Mouse (Mus musculus) erythroblast, adult 5-6 weeks (primary cell): ENCODE measurements around the gene Ino80b. TPM values are rescaled to one million over a fixed set of nuclear protein-coding genes. Genes with fewer than 3 reads are reported as not detected.
A peak's percentile ranks its signal among the peaks of the same experiment; 100 is the strongest.

Experiments
- ATAC-seq: replicated peaks from 2 replicates; pipeline ENCODE4 v1.8.0; 2016; ENCODE audit warnings: moderate number of reproducible peaks, mild to moderate bottlenecking, moderate TSS enrichment, inconsistent platforms; ENCODE audit not compliant: poor library complexity, low FRiP score, severe bottlenecking
- total RNA-seq, 2 experiments: library from RNA; stranded (forward) in 1 of 2; stranded (reverse) in 1 of 2; fragments of 150-400 nt in 1 of 2; fragments of 200-764, 138-1000 nt in 1 of 2; gene quantifications; 2 replicates each; pipeline versions ENCODE4 v1.2.3 to v1.2.4; 2015 to 2017; ENCODE audit warnings: low replicate concordance in 2 of 2

Gene Ino80b
- total RNA-seq, 2 experiments from 2014 or later, result 0.77 to 19.2 TPM

DNA sequence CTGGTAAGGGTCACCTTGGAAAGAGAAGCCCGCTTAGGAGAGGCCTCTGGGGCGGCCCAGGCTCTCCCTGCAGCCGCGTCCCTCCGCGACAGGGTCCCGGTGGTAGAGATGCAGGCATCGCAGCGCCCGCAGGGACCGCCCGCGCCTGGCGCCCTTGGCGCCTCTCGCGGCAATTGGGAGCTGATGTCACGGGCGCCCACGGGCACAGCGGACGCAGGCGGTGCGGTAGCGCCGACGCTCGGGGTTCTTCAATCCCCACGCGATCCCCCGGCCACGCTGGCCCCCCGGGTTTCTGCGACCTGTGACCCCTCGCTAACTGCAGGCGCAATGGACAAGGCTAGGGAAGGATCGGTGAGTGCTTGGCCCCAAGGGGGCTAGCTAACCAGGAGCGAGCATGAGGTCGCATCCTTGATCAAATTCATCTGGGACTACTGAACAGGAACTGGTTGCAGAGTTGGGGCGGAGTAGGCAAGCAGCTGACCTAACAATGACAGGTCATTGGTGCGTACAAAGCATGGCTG lies 17.0 kb upstream of the Ino80b start:
- ATAC-seq, result no peak

DNA sequence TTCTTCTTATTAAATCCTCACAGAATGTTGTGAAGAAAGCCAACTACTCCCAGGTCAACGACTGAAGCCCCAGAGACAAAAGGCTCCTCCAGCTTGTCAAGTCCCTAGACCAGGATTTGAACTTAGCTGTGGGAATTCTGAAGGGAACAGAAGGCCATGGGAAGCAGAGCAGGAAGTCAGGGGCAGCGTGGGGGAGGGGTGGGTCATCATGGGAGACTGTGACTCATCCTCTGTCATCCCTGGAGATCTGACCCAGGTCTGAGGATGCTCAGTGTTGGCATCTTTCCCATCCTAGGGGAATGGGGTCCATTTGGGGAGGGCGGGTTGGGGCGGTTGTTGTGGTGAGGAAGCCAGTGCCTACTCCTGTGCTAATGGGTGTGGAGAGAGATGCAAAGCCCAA lies 16.4 kb upstream of the Ino80b start:
- no peak for ATAC-seq

DNA sequence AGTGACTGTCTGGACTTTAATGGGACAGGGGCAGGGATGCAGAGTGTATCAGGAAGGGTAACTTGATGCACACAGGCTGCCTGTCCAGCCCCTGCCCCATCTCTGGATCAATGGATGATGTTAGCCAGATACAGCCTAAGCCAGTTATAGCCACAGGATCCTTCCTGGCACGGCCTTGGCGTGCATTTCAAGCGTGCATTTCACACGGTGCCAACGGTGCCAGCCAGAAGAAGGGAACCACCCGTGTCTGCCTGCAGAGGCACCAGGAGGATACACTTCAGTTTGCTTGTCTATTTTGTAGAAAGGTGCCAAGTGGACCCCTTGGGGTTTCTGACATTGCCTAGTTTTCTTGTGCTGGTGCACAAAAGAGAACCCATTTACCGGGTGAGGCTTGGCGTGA lies 14.8 kb upstream of the Ino80b start:
- ATAC-seq, result no peak

DNA sequence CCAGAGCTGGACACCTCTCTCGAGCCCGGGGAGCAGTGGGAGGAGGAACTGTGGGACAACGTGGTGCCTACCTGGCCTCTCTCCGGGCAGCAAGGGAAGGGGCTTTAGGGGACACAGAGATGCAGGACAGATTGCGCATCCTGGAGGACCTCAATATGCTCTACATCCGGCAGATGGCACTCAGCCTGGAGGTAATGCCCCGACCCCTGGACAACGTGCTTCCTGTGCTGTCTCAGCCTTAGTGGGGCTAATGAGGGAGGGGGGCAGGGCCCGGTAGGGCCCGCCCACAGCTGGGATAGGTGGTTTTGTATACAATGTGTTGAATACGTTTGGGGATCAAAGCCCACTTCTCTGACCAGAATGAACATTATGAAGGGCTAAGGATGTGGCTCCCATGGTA lies 12.8 kb upstream of the Ino80b start:
- no peak for ATAC-seq

DNA sequence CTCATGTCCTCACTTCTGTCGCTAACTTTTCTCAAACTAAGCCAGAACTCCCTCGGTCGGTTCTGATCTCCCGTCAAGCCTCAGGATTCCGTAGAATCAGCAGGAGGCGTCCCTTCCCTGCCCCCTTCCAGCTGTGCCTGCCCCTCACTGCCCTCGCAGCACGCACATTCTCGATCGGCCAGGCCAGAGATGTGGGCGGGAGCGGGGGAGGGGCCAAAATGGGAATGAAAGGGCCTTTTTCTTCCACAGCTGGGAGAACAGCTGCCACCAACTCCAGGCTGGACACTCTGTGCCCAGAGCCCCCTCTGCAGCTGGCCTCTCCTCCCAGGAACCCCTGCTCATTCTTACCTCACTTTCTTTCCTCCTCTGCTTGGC lies 12.3 kb upstream of the Ino80b start:
- ATAC-seq, result no peak

DNA sequence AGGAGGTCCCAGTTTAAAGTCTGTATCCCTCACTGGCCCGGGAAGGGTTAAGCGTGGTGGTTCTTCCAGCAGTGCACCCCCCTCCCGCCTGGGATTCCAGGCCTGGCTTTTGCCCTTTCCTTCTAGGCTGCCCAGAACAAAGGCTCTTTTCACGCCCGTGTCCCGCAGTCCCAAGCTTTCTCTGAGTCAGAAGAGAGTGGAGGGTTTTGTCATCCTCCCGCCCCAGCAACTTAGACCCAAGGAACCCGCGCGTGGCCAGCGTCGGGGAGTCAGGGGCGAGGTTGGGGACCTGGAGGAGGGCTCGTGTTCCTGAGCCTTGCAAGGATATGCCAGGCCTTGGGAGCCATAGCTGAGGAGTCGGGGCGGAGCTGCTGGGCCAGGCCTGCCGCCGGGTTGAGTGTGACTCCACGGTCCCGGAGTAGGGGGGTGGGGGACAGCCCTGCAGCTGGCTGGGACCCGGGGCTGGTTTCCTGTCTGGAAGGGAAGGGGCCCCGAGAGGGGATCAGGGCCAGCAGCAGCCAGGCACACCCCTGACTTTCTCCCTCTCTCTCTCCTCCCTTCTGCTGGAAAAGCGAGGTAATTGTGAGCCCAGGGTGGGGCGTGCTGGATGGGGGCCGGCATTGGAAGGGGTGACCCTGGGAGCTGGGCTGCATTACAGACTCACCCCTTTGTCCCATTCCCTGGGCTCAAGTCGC lies 11.8 kb upstream of the Ino80b start:
- ATAC-seq, result no peak

DNA sequence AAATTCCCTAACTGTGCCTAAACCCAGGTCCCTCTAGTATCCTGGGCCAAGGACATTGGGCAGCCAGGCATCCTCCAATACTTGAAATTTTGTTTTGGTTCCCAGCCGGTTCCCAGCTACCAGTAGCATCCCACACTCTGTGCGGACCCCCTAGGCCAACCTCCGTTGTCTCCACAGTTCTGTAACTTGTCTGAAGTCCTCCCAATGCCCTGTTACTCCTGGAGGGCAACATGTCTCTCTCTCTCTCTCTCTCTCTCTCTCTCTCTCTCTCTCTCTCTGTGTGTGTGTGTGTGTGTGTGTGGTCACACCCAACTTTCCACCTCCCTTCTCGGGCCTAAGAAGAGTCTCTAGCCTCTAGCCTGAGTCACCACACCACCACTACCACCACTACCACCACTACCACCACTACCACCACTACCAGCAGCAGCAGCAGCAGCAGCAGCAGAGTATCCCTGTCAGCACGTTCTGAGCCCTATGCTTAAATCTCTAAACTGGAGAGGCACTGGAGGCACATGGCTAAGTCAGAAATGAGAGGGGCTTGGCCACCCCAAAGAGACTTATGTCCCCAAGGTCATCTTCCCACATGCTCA lies 11.2 kb upstream of the Ino80b start:
- ATAC-seq, result no peak

DNA sequence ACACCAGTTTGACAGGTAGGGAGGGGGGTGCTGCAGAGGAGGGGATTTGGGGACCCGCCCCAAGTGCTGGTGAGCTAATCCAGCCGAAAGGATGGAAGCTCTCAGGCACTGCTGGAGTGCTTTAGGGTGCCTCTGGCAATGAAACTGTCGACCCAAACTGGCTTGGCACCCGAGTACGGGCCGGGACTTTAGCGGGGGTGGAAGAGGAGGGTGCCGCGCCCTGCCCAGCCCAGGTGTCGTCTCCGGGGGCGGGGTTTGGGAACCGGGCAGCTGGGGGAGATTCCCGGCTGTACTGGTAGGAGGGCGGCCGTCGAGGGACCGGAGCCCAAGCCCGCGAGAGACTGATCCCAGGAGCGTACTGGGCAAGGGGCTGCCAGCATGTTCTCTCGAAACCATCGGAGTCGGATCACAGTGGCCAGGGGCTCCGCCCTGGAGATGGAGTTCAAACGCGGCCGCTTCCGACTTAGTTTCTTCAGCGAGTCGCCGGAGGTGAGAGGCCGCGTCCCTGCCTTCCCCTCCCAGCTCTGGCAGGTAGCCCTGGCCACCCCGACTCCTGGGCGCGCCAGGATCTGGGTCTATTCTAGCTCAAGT lies 10.4 kb upstream of the Ino80b start:
- no peak for ATAC-seq

DNA sequence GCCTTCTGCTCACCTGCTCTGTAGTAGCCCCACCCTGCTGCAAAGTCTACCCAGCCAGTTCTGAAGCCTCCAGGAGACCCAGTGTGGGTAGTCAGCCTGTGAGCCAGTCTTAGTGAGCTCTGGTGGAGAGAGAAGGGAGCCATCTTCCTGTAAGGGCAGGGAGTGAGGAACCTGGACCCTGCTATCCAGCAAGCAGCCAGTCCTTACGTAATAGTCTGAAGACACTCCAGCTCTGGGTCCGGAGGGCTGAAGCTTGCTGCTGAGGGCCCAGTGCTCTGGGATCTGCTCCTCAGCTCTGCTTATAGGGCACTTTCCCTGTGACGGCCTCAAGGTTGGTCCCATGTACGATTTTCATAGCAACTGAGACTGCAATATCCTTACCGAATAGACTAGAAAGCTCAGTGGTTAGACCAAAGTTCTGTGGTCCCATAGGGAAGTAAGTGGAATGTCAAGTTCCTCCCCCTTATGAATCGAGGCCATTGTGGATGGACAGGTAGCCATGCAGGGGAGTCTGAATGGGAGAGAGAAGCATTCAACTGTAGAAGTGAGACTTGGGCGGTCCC lies 9.8 kb upstream of the Ino80b start, which contains the start of gene Rtkn:
Gene Rtkn (plus strand): TSS at position 513 of the 563 bp plus-strand sequence.
- ATAC-seq, result no peak

DNA sequence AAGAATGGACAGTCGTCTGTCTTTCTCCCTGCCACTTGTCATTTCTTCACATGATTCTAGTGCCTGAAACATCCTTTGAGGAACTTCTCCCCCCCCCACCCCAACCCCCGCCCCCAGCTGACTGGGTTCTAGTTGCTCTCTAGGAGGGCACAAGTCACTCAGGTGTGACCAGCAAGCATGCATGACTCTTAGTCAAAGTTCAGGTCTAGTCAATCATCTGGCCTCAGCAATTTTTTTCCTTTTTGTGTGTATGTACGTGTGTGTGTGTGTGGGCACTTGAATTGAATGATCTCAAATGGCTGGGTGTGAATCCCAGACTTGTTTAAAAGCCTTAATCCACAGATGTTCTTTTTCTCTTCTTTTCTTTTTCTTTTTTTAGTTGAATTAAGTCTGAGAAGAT lies 9.0 kb upstream of the Ino80b start:
- ATAC-seq, result no peak

DNA sequence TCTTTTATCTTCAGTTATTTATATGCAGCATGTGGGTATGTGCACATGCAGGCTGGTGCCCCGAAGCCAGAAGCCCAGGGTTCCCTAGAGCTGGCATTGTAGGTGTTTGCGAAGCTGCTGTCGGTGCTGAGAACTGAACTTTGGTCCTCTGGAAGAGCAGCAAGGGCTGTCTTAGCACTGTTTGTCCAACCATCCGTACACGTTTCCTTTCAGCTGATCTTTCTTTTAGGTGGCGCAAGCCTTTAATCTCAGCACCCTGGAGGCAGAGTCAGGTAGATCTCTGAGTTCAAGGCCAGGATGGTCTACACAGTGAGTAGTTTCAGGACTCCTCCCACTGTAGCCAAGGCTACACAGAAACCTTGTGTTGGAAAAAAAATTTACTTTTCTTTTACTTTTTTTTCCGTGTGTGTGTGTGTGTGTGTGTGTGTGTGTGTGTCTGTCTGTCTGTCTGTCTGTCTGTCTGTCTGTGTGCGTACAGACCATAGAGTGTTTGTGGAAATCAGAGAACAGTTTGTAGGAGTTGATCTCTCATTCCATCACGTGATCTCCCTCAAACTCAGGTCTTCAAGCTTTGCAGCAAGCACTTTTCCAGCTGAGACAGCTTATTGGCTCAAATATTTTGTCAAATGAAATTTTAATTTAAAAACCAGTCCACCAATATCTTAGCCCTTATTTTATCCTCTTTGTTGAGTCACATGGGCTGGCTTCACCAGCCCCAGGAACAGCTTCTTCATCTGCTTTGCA lies 7.1 kb upstream of the Ino80b start:
- no peak for ATAC-seq

DNA sequence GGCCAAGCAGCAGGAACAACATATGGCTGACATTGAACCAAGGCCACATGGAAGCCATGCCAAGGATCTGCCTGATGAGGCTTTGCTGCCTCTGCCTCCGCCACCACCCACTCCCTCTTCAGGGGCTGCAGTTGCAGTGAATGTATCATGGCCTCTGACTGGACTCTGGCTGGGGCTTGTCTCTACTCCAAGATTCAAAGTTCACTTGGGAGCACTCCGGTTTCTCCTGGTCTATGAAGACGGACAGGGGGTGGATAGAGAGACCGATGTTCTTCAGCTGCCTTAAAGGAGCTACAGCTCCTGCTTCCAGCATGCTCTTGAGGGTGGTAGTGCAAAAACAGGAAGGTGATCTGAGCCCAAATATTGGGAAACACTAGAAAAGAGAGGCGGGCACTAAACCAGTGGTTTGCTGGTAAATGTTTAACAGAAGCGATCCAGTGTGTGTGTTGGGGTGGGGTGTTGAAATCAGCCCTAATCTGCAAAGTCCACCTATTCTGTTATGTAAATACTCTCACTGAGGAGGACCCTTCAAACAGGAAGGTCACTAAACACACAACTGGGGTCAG lies 6.3 kb upstream of the Ino80b start:
- no peak for ATAC-seq

DNA sequence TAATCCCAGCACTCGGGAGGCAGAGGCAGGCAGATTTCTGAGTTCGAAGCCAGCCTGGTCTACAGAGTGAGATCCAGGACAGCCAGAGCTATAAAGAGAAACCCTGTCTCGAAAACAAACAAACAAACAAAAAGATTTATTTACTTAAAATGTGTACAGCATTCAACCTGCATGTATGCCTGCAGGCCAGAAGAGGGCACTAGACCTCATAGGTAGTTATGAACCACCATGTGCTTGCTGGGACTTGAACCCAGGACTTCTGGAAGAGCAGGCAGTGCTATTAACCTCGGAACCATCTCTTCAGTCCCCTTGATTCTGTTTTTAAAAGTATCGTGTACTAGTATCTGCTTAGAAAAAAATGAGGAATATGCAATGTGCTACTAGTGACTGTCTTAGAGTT lies 2.2 kb upstream of the Ino80b start:
- no peak for ATAC-seq

DNA sequence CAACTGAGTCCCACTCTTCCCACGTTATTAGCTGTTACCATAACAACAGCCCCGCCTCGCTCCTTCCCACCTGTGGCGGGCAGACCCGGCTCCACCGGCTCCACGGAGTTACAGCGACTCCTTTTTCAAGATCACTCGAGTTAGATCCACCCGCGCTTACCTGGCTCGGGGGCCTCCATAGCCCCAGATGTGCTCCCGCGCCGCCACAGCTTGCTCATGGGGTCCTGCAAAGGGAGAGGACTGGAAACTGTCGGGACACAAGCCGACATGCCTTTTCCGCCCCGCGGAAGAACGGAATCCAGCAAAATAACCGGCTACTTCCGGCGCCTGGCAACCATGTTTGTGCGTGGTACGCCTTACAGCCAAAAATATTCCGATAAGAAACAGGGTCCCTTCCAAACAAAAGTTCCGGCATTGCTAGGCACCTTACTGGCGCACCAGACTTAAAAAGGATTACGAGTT lies 349 bp downstream of the Ino80b start:
- ATAC-seq, result peak; percentile 69

DNA sequence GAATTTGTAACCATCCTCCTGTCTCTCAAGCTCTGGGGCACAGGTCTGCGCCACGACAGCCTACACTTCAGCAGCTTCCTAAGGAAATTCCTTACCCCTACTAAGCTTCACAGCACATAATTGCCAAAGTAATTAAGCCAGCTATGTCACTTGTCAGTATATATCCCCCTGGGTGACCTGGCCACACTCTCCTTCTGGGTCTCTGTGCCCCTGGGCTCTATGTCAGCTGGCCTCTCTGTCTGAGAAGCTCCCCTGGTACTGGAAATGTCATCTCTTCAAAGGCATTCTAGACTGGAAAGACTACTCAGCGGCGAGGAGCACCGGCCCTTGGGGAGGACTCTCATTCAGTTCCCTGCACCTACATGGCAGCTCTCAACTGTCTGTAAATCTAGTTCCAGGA lies 2.3 kb downstream of the Ino80b start:
- ATAC-seq, result no peak

DNA sequence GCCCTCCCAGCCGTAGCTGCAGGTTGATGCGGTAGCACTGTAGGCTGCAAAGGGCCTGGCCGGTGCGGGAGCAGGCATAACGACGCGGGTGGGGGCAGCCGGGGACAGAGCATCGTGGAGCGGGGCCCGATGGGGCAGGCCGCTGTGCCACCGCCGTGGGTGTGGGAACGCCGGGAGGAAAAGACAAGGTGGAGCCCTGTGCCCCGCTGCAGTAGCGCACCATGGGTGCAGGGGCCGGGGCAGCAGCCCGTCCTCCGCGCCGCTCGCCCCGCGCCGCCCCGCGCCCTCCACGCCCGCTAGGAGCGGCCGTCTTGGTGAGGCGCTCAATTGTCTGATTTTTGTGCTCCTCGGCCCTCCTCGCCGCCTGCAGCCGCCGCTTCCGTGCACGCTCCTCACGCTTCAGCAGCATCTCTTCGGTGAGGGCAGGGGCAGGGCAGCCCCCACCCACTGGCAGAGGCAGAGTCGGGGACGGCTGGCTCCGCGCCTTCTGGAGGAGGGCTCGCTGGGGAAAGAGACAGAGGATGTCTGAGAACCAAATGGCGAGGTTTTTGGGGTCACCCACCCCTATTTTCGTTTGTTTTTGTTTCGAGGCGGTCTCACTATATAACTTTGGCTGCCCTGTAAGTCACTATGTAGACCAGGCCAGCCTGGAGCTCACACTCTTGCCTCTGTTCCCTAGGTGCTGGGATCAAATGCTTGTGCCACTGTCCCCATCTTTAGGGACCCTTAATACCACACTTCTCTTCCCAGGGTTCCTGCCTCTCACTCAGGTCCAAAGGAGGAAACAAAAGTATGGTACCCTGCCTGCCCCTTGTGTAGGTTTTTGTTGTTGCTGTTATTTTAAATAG lies 3.1 kb downstream of the Ino80b start:
- ATAC-seq, result peak; percentile 24

DNA sequence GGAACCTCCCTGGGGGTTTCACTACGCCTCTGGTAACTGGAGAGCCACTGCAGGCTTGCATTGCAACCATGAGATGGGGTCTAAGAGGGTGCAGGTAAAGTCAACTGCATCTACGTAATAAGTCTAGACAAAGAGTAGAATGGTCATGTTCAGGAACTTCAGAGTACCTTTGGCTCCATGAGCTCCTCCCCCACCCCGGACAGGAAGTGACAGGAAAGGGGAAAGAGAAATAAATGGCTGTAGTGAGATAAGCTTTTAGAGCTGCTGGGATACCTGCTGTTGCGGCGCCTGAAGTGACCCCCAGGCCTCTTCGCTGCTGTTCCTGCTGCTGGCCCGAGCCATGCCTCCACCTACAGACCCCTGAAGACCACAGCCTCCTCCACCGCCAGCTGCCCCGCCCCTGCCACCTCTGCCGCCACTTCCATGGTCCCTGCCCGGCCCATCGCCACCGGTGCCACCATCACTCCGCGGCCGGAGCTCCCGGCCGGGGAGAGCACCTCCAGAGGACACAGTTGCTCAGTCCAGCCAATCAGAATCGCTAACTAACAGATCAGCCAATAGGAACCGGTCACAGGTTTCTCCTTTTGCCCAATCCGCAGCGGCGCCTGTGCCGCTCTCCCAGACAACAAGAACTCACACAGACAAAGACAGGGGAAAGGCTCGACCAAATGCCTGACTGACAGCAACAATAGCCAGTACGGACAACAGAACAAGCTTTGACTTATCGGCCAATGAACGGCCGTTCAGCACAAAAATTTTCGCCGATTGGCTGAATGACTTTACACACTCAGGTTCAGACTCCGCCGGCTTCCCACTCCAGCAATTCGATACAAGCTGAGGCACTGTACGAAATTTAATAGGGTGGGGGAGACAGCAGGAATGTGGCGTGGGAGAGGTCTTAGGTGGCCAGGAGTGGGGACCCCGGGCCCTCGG lies 4.0 kb downstream of the Ino80b start, which contains the start of gene Wbp1:
Gene Wbp1 (minus strand): TSS at position 630 of the 933 bp plus-strand sequence.
- ATAC-seq, result peak; percentile 81

DNA sequence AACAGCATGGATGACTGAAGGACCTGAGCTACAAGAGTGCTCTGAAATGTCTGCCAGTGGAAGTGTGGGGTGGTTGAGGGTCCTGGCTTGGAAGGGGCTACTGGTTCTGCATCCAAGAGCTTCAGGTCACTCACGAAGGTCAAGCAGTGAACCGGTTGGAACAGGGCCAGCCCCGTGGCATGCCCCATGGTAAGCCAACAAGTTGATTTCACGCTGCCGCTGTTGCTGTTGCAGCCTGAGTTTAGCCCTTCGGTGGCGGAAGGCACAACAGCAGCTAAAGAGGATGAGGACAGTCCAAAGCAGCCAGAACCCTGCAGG lies 5.5 kb downstream of the Ino80b start:
- no peak for ATAC-seq
